Mouse (Mus musculus): ENCODE results near the gene Wfdc21.

DNA sequence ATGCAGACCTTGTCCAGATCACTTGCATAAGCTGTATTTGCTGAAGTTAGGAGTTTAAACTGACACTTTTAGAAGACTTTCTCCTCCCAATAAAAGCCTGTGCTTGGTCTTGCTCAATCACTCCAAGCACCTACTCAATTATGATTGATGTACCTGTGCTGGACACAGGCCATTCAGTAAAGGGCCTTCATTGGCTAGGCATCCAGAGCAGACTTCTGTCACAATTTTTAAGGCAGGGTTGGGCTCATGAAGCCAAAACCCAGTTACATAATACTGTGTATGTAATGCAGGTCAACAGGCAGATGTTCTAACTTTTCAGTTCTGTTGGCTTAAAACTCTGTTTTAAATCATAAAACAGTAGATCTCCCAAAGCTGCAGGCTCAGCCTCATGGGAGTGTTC is 26.0 kb upstream of the Wfdc21 start:
- TF ChIP-seq CTCF (IDR thresholded peaks at IDR 0.05; ENCODE audit: low read depth) (no peak), EP300 (optimal IDR thresholded peaks at IDR 0.05) (no peak)
